Mouse (Mus musculus): ENCODE results near the gene Mtap. TPM values are rescaled to one million over a fixed set of nuclear protein-coding genes. Genes with fewer than 3 reads are reported as not detected.

Gene Mtap
- polyA plus RNA-seq, 1 experiment: 2.5 TPM

GRCm38 (mm10) chr4:89182486-89182885 lies 45.6 kb downstream of the Mtap start:
- TF ChIP-seq GATA1 (IDR thresholded peaks at IDR 0.05; ENCODE audit: borderline replicate concordance, low read length) (no peak), FLI1 (IDR thresholded peaks at IDR 0.05; ENCODE audit: low read length) (no peak)
- Histone ChIP-seq H3K36me3 (replicated peaks; ENCODE audit: low read length) (peaks cover 41% of the 10 kb centered on the region), H3K4me1 (no peaks in the 10 kb centered on the region), H3K4me3 (replicated peaks) (no peak overlapping the region), H3K9me3 (peaks cover 12% of the 10 kb centered on the region; the same call in 1 of the 2 replicates), H3K27me3 (replicated peaks) (no peaks in the 10 kb centered on the region)

GRCm38 (mm10) chr4:89195481-89195880 lies 58.6 kb downstream of the Mtap start:
- Histone ChIP-seq H3K36me3 (replicated peaks; ENCODE audit: low read length) (no peaks in the 10 kb centered on the region), H3K27me3 (replicated peaks) (no peaks in the 10 kb centered on the region), H3K9me3 (0 out of 2 replicates have a peak, but pooled peaks cover 2% of the 10 kb centered on the region), H3K4me1 (no peaks in the 10 kb centered on the region), H3K4me3 (replicated peaks) (no peak overlapping the region)
- TF ChIP-seq FLI1 (IDR thresholded peaks at IDR 0.05; ENCODE audit: low read length) (no peak), GATA1 (IDR thresholded peaks at IDR 0.05; ENCODE audit: borderline replicate concordance, low read length) (no peak)

- Histone ChIP-seq H3K9me3 (0 out of 2 replicates have a peak, but pooled peaks cover 2% of the 10 kb centered on the region), H3K4me3 (replicated peaks) (no peak overlapping the region), H3K27me3 (replicated peaks) (no peaks in the 10 kb centered on the region), H3K36me3 (replicated peaks; ENCODE audit: low read length) (no peaks in the 10 kb centered on the region), H3K4me1 (no peaks in the 10 kb centered on the region)
- TF ChIP-seq FLI1 (IDR thresholded peaks at IDR 0.05; ENCODE audit: low read length) (no peak), GATA1 (IDR thresholded peaks at IDR 0.05; ENCODE audit: borderline replicate concordance, low read length) (no peak)
Measured at GRCm38 (mm10) chr4:89197128-89197527, 60.2 kb downstream of the Mtap start.

- TF ChIP-seq GATA1 (IDR thresholded peaks at IDR 0.05; ENCODE audit: borderline replicate concordance, low read length): no peak
- TF ChIP-seq FLI1 (IDR thresholded peaks at IDR 0.05; ENCODE audit: low read length): no peak
- no peak overlapping the region for H3K4me3 ChIP-seq (replicated peaks)
Measured at GRCm38 (mm10) chr4:89200806-89201205, 63.9 kb downstream of the Mtap start.

GRCm38 (mm10) chr4:89209310-89209709 lies 72.4 kb downstream of the Mtap start:
- Histone ChIP-seq H3K4me1 (peaks cover 39% of the 10 kb centered on the region), H3K27me3 (replicated peaks) (peaks cover 8% of the 10 kb centered on the region)
- no peak for TF ChIP-seq FLI1 (IDR thresholded peaks at IDR 0.05; ENCODE audit: low read length)
- TF ChIP-seq GATA1 (IDR thresholded peaks at IDR 0.05; ENCODE audit: borderline replicate concordance, low read length): no peak

More at GRCm38 (mm10) chr4:89200806-89201205, 63.9 kb downstream of the Mtap start:
- H3K4me1 ChIP-seq: no peaks in the 10 kb centered on the region
- H3K27me3 ChIP-seq (replicated peaks): no peaks in the 10 kb centered on the region
- no peaks in the 10 kb centered on the region for H3K36me3 ChIP-seq (replicated peaks; ENCODE audit: low read length)
- H3K9me3 ChIP-seq: no peaks in the 10 kb centered on the region

GRCm38 (mm10) chr4:89210314-89210713 lies 73.4 kb downstream of the Mtap start:
- no peaks in the 10 kb centered on the region for H3K36me3 ChIP-seq (replicated peaks; ENCODE audit: low read length)
- H3K9me3 ChIP-seq: no peaks in the 10 kb centered on the region
- peaks cover 8% of the 10 kb centered on the region for H3K27me3 ChIP-seq (replicated peaks)
- TF ChIP-seq FLI1 (IDR thresholded peaks at IDR 0.05; ENCODE audit: low read length): no peak
- no peak overlapping the region for H3K4me3 ChIP-seq (replicated peaks)
- peaks cover 39% of the 10 kb centered on the region for H3K4me1 ChIP-seq

More at GRCm38 (mm10) chr4:89209310-89209709, 72.4 kb downstream of the Mtap start:
- H3K9me3 ChIP-seq: no peaks in the 10 kb centered on the region
- H3K4me3 ChIP-seq (replicated peaks): no peak overlapping the region
- no peaks in the 10 kb centered on the region for H3K36me3 ChIP-seq (replicated peaks; ENCODE audit: low read length)

GRCm38 (mm10) chr4:89212178-89212577 lies 75.3 kb downstream of the Mtap start:
- TF ChIP-seq FLI1 (IDR thresholded peaks at IDR 0.05; ENCODE audit: low read length): no peak
- TF ChIP-seq GATA1 (IDR thresholded peaks at IDR 0.05; ENCODE audit: borderline replicate concordance, low read length): no peak
- Histone ChIP-seq H3K4me1 (peaks cover 39% of the 10 kb centered on the region), H3K4me3 (replicated peaks) (peak overlapping the region; percentile 33)

More at GRCm38 (mm10) chr4:89212178-89212577, 75.3 kb downstream of the Mtap start:
- Histone ChIP-seq H3K36me3 (replicated peaks; ENCODE audit: low read length) (no peaks in the 10 kb centered on the region), H3K27me3 (replicated peaks) (peaks cover 11% of the 10 kb centered on the region), H3K9me3 (no peaks in the 10 kb centered on the region)

Other genes with a start within 250 kb of the Mtap start
- 232 and 254 TPM in 2 replicates for gene Cdkn2a, start 157.5 kb downstream of the Mtap start, polyA plus RNA-seq (2012; ENCODE audit: insufficient read depth, low replicate concordance)
- 24.7 and 31.6 TPM in 2 replicates for gene Cdkn2b, start 173.9 kb downstream of the Mtap start, polyA plus RNA-seq (2012; ENCODE audit: insufficient read depth, low replicate concordance)

Measured in megakaryocyte, embryonic 14.5 days (primary cell).